Mouse (Mus musculus): ENCODE measurements at regions not wholly inside any gene's neighbourhood (a gene's known extent, or its start where the extent isn't known, plus 50 kb on each side); places are given as distances from the start of the nearest gene placed in this dataset.

DNA sequence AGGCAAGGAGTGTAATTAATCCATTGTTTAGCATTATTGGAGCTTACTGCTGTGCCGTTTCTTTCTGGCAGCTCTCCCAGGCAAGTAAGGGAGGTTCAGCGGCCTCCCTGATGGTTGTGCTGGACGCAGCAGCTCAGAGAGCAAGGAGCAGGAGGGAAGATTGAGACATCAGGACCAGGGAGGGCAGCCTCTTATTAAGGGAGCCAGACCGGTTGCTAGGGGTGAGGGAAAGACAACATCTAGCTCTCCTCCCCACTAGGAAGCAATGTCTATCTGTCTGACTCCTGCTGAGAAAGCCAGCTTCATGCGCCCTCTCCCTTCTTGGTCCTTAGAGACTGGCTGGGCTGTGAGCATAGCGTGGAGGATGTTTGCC is 278.2 kb downstream of the Mid1ip1 start:
- TF ChIP-seq CTCF (IDR thresholded peaks at IDR 0.05; ENCODE audit: extremely low read depth, insufficient read depth, insufficient read length, insufficient replicate concordance), result no peak
- no peak for TF ChIP-seq POLR2A (IDR thresholded peaks at IDR 0.05; ENCODE audit: low read depth, low read length)

Measured in spleen, adult 2 months (tissue).